Mouse (Mus musculus) intestine, embryonic 15.5 days (tissue): ENCODE results near the gene Chil3. TPM values are rescaled to one million over a fixed set of nuclear protein-coding genes. Genes with fewer than 3 reads are reported as not detected.
"Not testable (repeated sequence)": the region's sequence is repeated elsewhere in the genome, so short reads cannot be mapped to it uniquely, and the experiment has no call there.

Experiments used
- ATAC-seq: fragments of 200-750 bp; cut with Nextera tagmentation; 2 replicates; pipeline ENCODE4 v1.8.0; 2017; ENCODE audit warnings: moderate TSS enrichment, moderate library complexity
- H3K27ac ChIP-seq: fragments of 300-500 bp; sonication (generic); 2 replicates; pipeline ENCODE4 v1.5.1; 2015; ENCODE audit warnings: mild to moderate bottlenecking, inconsistent platforms
- H3K27me3 ChIP-seq: fragments of 300-500 bp; sonication (generic); replicated peaks from 2 replicates; pipeline ENCODE4 v1.6.1; 2015; ENCODE audit warnings: inconsistent platforms
- H3K36me3 ChIP-seq: fragments of 300-500 bp; sonication (generic); 2 replicates; pipeline ENCODE4 v1.6.1; 2015; ENCODE audit warnings: inconsistent platforms
- H3K4me1 ChIP-seq: fragments of 300-500 bp; sonication (generic); replicated peaks from 2 replicates; pipeline ENCODE4 v1.6.1; 2015; ENCODE audit warnings: inconsistent platforms
- H3K4me2 ChIP-seq: fragments of 300-500 bp; sonication (generic); replicated peaks from 2 replicates; pipeline ENCODE4 v1.6.1; 2015; ENCODE audit warnings: mild to moderate bottlenecking, inconsistent platforms
- H3K4me3 ChIP-seq: fragments of 300-500 bp; sonication (generic); replicated peaks from 2 replicates; pipeline ENCODE4 v1.5.1; 2015; ENCODE audit warnings: inconsistent platforms
- H3K9ac ChIP-seq: fragments of 300-500 bp; sonication (generic); 2 replicates; pipeline ENCODE4 v1.6.1; 2015; ENCODE audit warnings: inconsistent platforms
- H3K9me3 ChIP-seq: fragments of 300-500 bp; sonication (generic); 2 replicates; pipeline ENCODE4 v1.6.1; 2016; ENCODE audit warnings: inconsistent platforms
- WGBS: fragments of 180-500 bp; shearing (Covaris S2); methylation state at CpG from one replicate; pipeline ENCODE4 v1.1.7; 2015; 5-methylcytosine and 5-hydroxymethylcytosine counted together
- polyA plus RNA-seq: library from polyadenylated mRNA; unstranded; fragments of >200 nt; fragmentation: Nextera tagmentation; extraction: Ambion mirVana; gene quantifications from 2 replicates; pipeline ENCODE4 v1.2.1, GENCODE M21; 2015

Chil3 gene
- 0.24 and 0.56 TPM in 2 replicates for polyA plus RNA-seq

DNA sequence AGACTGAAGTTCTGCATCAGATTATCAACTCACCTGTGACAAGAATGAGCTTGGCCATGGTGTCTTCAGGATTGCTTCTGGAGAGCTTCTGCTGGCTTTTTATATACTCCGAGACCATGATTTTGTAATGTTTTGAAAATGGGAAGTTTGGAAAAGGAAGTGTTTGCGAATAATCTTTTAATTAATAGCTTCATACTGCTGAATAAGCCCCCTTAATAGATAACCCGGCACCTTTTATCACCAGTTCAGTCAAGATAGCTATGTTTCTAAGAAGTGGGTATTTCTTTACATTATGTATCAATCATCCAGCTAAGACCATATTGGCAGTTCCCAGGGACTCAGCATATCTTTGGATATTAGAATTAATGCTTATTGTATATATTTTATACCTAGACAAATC, at the start of gene Chil3:
Chil3 (minus strand) TSS at position 101 of the 400 bp plus-strand sequence.
- ATAC-seq = no peak
- H3K36me3 ChIP-seq = no peaks in the 10 kb centered on the region
- no peaks in the 10 kb centered on the region for H3K9me3 ChIP-seq
- 75% methylated on average over 3 of the region's 3 CpGs for WGBS
- no peak within 1 kb of the TSS for H3K4me3 ChIP-seq
- no peak within 1 kb of the TSS for H3K27ac ChIP-seq
- no peak within 1 kb of the TSS for H3K4me2 ChIP-seq
- H3K4me1 ChIP-seq = no peaks in the 10 kb centered on the region
- H3K27me3 ChIP-seq = no peaks in the 10 kb centered on the region
- no peak within 1 kb of the TSS for H3K9ac ChIP-seq

DNA sequence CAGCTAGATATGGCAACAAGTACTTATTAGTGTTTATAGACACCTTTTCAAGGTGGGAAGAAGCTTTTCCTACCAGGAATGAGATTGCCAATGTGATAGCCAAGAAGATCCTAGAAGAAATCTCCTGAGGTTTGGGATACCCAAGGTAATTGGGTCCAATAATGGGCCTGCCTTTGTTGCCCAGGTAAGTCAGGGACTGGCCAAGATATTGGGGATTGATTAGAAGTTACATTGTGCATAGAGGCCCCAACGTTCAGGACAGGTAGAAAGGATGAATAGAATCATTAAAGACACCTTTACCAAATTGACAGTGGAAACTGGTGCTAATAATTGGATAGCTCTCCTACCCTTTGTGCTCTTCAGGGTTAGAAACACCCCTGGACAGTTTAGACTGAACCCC, 30.7 kb upstream of the Chil3 start:
- ATAC-seq, H3K36me3 ChIP-seq, H3K4me3 ChIP-seq: not testable (repeated sequence)

DNA sequence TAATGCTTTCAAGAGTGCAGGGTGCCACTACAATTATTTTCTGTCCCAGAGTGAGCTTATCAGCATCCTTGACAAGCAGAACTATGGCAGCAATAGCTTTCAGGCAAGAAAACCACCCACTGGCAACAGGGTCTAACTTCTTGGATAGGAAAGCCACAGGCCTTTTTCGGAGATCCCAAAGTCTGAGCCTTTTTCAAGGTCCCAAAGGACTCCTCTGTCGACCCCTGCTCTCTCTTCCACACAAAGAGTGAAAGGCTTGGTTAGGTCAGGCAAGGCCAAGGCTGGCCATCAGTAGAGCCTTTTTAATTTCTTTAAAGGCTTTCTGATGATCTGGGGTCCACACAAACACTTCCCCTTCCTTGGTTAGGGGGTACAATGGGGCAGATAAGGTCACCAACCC, 29.9 kb upstream of the Chil3 start:
- WGBS = 69% methylated on average over 2 of the region's 2 CpGs
- not testable (repeated sequence) for H3K36me3 ChIP-seq, H3K27ac ChIP-seq, H3K9me3 ChIP-seq, ATAC-seq, H3K9ac ChIP-seq, H3K4me2 ChIP-seq, H3K4me1 ChIP-seq, H3K27me3 ChIP-seq, H3K4me3 ChIP-seq

More for the DNA sequence above, 30.7 kb upstream of the Chil3 start:
- 60% methylated on average over 1 of the region's 1 CpGs for WGBS
- not testable (repeated sequence) for H3K4me2 ChIP-seq, H3K9ac ChIP-seq, H3K27ac ChIP-seq, H3K27me3 ChIP-seq, H3K4me1 ChIP-seq, H3K9me3 ChIP-seq

DNA sequence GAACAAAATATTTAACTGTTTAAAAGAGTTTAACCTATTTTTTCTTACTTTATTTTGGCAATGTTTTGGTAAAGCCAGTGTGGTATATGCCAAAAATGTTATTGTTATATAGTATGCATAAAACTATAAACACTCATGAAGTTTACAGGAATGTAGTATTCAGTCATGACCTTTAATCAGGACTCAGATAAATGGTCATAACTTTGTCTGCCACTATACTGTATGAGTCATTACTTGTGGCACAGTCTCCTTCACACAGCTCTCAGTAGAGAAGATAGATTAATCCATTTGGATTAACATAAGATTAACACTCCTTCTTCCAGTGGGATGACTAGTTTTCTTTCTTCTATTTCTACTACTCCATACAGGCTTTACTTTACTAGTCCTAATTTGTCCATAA, 28.9 kb upstream of the Chil3 start:
- no peaks in the 10 kb centered on the region for H3K36me3 ChIP-seq
- no peaks in the 10 kb centered on the region for H3K27me3 ChIP-seq
- no peak overlapping the region for H3K27ac ChIP-seq
- no peak overlapping the region for H3K4me2 ChIP-seq
- no peaks in the 10 kb centered on the region for H3K4me1 ChIP-seq
- no peak overlapping the region for H3K9ac ChIP-seq
- H3K4me3 ChIP-seq = no peak overlapping the region
- no peaks in the 10 kb centered on the region for H3K9me3 ChIP-seq
- ATAC-seq = no peak

DNA sequence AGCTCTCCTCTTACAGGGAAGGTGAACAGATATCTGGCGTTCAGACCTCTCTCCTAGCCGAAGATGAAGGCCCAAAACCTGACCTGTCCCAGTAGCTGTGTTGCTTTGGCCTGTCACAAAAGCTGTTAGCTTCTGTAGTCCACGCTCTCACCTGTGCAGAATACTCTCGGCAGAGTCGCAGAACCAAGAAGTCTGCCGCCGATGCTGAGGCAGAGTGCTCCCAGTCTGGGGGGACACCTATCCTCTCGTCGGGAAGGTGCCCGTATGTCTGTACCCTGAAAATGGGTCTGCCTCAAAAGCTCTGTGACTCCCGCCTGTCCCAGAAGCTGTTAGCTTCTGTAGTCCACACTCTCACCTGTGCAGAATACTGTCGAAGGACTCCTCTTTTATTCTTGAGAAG, 28.1 kb upstream of the Chil3 start:
- 88% methylated on average over 12 of the region's 12 CpGs for WGBS
- H3K27ac ChIP-seq = no peak overlapping the region
- H3K9me3 ChIP-seq = no peaks in the 10 kb centered on the region
- no peak overlapping the region for H3K4me2 ChIP-seq
- H3K27me3 ChIP-seq = no peaks in the 10 kb centered on the region
- no peak overlapping the region for H3K4me3 ChIP-seq
- H3K4me1 ChIP-seq = no peaks in the 10 kb centered on the region
- H3K36me3 ChIP-seq = no peaks in the 10 kb centered on the region
- H3K9ac ChIP-seq = no peak overlapping the region
- ATAC-seq = no peak

DNA sequence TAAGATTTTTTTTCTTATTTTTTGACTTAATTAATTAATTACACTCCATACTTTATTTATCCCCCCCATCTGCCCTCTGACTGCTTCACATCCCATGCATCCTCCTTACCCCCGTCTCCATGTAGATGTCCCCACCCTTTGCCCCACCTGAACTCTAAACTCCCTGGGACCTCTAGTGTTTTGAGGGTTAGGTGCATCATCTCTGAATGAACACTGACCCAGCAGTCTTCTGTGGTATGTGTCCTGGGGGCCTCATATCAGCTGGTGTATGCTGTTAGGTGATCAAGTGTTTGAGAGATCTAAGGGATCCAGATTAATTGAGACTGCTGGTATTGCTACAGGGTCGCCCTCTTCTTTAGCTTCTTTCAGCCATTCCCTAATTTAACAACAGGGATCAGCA, 20.6 kb upstream of the Chil3 start:
- no peak overlapping the region for H3K9ac ChIP-seq
- 83% methylated on average over 2 of the region's 2 CpGs for WGBS
- H3K4me1 ChIP-seq = no peaks in the 10 kb centered on the region
- H3K27me3 ChIP-seq = no peaks in the 10 kb centered on the region
- H3K27ac ChIP-seq = no peak overlapping the region
- peaks cover 3% of the 10 kb centered on the region; the same call in 1 of the 2 replicates for H3K9me3 ChIP-seq
- no peak overlapping the region for H3K4me2 ChIP-seq
- H3K4me3 ChIP-seq = no peak overlapping the region
- no peaks in the 10 kb centered on the region for H3K36me3 ChIP-seq
- ATAC-seq = no peak

DNA sequence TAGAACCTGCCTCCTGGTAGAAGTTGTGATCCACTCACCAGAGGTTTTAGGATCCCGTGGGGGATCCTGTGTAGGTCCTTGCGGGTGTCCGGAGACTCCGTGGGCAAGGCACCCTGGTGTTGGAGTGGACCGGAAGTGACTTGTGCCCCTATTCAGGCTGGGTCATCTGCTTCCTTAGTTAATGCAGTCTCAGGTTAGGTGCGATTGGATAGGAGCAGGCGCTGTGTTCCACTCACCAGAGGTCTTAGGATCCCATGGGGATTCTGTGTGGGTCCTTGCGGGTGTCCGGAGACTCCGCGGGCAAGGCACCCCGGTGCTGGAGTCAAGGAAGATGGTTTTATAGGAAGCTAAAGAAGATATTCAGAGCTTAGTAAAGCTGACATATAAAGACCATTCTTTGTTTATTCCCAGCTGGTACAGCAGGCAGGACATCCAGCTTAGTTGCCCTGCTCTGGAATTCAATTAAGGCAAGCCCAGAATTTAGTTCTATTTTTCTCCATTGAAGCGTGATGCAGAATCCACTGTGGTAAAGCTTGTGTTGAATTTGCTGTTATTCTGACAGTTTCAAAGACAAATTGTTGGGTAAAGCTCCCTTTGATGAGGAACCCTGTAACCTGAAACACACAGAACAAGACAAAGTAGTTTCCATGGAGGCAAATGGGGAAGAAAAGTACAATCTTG, 10.3 kb upstream of the Chil3 start:
- no peak for ATAC-seq
- H3K9ac ChIP-seq = no peak overlapping the region
- H3K36me3 ChIP-seq = no peaks in the 10 kb centered on the region
- H3K27ac ChIP-seq = no peak overlapping the region
- H3K9me3 ChIP-seq = peaks cover 4% of the 10 kb centered on the region; the same call in 1 of the 2 replicates
- H3K4me3 ChIP-seq = no peak overlapping the region
- H3K27me3 ChIP-seq = no peaks in the 10 kb centered on the region
- no peaks in the 10 kb centered on the region for H3K4me1 ChIP-seq
- WGBS = 88% methylated on average over 13 of the region's 13 CpGs
- no peak overlapping the region for H3K4me2 ChIP-seq

DNA sequence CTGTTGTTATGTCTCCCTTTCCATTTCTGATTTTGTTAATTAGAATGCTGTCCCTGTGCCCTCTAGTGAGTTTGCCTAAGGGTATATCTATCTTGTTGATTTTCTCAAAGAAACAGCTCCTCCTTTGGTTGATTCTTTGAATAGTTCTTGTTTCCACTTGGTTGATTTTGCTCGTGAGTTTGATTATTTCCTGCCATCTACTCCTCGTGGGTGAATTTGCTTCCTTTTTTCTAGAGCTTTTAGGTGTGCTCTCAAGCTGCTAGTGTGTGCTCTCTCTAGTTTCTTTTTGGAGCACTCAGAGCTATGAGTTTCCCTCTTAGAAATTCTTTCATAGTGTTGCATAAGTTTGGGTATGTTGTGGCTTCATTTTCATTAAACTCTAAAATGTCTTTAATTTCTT, 7.6 kb upstream of the Chil3 start:
- not testable (repeated sequence) for ATAC-seq, H3K4me2 ChIP-seq, H3K27ac ChIP-seq, H3K36me3 ChIP-seq, H3K9ac ChIP-seq, H3K9me3 ChIP-seq, H3K4me3 ChIP-seq, H3K27me3 ChIP-seq, H3K4me1 ChIP-seq
- 59% methylated on average over 2 of the region's 2 CpGs for WGBS

DNA sequence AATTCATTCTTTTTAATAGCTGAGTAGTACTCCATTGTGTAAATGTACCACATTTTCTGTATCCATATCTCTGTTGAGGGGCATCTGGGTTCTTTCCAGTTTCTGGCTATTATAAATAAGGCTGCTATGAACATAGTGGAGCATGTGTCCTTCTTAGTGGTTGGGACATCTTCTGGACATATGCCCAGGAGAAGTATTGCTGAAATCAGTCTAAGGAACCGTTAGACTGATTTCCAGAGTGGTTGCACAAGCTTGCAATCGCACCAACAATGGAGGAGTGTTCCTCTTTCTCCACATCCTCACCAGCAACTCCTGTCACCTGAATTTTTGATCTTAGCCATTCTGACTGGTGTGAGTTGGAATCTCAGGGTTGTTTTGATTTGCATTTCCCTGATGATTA, 5.1 kb upstream of the Chil3 start:
- H3K4me3 ChIP-seq, H3K4me1 ChIP-seq, ATAC-seq, H3K27ac ChIP-seq, H3K4me2 ChIP-seq, H3K9ac ChIP-seq, H3K36me3 ChIP-seq, H3K27me3 ChIP-seq, H3K9me3 ChIP-seq: not testable (repeated sequence)
- WGBS = 70% methylated on average over 2 of the region's 2 CpGs

DNA sequence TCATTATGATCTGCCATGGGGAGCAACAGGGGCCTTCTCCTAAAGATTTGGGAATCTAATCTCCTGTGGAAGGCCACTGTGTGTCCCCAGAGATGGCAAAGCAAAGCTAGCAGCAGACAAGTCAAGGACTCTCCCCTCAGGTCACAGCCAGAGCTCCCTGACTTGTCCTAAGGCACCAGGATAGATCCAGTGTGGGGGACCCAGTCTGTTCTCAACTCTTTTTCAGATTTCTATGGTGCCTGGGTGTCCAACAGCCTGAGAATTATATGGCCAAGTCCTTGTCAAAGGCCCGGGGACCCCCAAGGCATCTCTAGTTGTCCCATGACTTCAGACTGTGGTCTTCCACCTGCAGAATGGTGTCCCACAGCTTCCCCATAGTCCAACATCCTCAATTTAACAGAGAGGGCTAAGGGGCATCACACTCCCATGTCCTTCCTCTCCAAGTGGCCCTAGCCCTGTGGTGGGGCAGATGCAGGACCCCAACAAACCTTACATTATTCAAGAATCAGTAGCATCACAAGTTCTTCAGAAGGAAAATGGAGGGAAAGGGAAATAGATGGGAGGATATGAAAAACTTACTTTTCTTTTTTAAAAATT, 3.9 kb upstream of the Chil3 start:
- Histone ChIP-seq H3K4me3 (no peak overlapping the region), H3K36me3 (no peaks in the 10 kb centered on the region), H3K9ac (no peak overlapping the region), H3K27me3 (no peaks in the 10 kb centered on the region), H3K4me1 (no peaks in the 10 kb centered on the region), H3K9me3 (no peaks in the 10 kb centered on the region), H3K4me2 (no peak overlapping the region), H3K27ac (no peak overlapping the region)
- WGBS = 78% methylated on average over 1 of the region's 1 CpGs
- ATAC-seq = no peak

DNA sequence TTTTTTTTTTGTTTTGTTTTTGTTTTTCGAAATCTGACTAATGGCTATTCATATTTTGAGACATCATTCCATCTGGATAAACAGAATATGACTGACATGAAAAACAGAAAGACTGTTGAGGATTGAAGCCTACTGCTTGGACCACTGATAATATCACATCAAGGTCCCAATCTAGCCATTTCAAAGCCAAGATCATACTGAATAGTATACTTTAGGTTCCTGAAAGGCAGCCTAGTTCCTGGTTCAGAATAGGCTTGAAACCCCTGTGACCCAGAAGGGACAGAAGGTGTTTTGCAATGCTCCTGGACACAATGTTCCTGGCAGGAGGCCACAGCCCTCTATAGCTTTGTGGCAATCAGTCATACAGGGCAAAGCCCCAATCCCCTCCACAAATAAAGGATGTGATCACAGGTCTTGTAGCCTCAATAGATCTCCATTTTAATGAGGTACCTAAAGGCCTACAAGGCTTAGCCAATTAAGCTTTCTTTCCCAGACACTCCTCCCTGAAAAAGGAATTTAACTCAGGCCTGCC, 3.2 kb upstream of the Chil3 start:
- no peak for ATAC-seq

DNA sequence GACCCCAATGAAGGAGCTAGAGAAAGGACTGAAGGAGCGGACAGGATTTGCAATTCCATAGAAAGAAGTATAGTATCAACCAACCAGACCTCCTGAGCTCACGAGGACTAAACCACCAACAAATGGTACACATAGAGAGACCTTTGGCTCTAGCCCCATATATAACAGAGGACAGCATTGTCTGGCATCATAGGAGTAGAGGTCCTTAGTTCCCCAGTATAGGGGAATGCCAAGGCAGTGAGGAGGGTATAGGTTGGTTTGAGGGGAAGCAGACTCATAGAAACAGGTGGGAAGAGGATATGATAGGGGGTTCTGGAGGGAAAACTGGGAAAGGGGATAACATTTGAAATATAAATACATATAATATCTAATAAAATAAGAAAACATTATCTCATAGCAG, 13.0 kb downstream of the Chil3 start:
- Histone ChIP-seq H3K9ac (no peak overlapping the region), H3K4me2 (no peak overlapping the region), H3K4me1 (no peaks in the 10 kb centered on the region), H3K36me3 (no peaks in the 10 kb centered on the region), H3K27me3 (no peaks in the 10 kb centered on the region), H3K27ac (no peak overlapping the region), H3K4me3 (no peak overlapping the region), H3K9me3 (no peaks in the 10 kb centered on the region)
- ATAC-seq = no peak
- 76% methylated on average over 2 of the region's 2 CpGs for WGBS

More for the DNA sequence above, 3.2 kb upstream of the Chil3 start:
- Histone ChIP-seq H3K9ac (no peak overlapping the region), H3K4me3 (no peak overlapping the region), H3K4me1 (no peaks in the 10 kb centered on the region), H3K36me3 (no peaks in the 10 kb centered on the region), H3K9me3 (no peaks in the 10 kb centered on the region), H3K27me3 (no peaks in the 10 kb centered on the region), H3K4me2 (no peak overlapping the region), H3K27ac (no peak overlapping the region)
- 47% methylated on average over 1 of the region's 1 CpGs for WGBS

DNA sequence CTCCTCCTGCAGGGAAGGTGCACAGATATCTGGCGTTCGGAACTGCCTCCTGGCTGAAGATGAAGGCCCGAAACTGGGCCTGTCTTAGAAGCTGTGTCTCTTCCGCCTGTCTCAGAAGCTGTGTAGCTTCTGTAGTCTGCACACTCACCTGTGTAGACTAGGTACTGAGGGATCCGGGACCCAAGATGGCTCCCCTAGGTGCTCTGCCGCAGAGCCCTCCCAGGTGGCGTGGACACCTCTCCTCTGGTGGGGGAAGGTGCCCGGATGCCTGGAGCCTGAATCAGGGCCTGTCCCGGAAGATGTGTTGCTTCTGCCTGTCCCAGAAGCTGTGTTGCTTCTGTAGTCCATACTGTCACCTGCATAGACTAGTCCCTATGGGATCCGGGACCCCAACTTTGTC, 23.3 kb downstream of the Chil3 start:
- Histone ChIP-seq H3K27ac (no peak overlapping the region), H3K36me3 (no peaks in the 10 kb centered on the region), H3K4me1 (no peaks in the 10 kb centered on the region), H3K4me3 (no peak overlapping the region), H3K9ac (no peak overlapping the region), H3K9me3 (no peaks in the 10 kb centered on the region), H3K27me3 (no peaks in the 10 kb centered on the region), H3K4me2 (no peak overlapping the region)
- ATAC-seq = no peak
- WGBS = 89% methylated on average over 10 of the region's 10 CpGs
